13 mouse cellular contexts compared by ENCODE assay signal in genomic region chr4:47605676-47606075, GRCm38 (mm10).
"Had no signal": no experiment of that assay in that cellular context is flagged by ENCODE, and none has a peak within 500 bp of the region (broad histone marks: within the 10 kb centered on the region; RNA-seq: fewer than 3 reads in every experiment).

No protein-coding gene starts in this region.

- DNase-seq: kidney, postnatal 36 days; layer of hippocampus, adult 9-11 months; layer of hippocampus, postnatal 36 days; lung, embryonic 14.5 days; lung, postnatal 10 days; lung, postnatal 4 days; right cerebral cortex, postnatal 14 days; thymus, adult 18-20 months; thymus, postnatal 14 days had no signal

- ATAC-seq: midbrain, embryonic 15.5 days had no signal

- H3K27me3 ChIP-seq: midbrain, embryonic 15.5 days; neural tube, embryonic 13.5 days had no signal

- H3K27ac ChIP-seq: kidney, postnatal 0 days; midbrain, embryonic 10.5 days; midbrain, embryonic 15.5 days; neural tube, embryonic 13.5 days had no signal

- H3K4me3 ChIP-seq: midbrain, embryonic 10.5 days; midbrain, embryonic 15.5 days; neural tube, embryonic 13.5 days had no signal
